Mouse (Mus musculus) heart, adult 10 weeks (tissue): Measurements from ENCODE around the gene Crygf. TPM values are rescaled to one million over a fixed set of nuclear protein-coding genes. Genes with fewer than 3 reads are reported as not detected.

Experiments used
- polyA plus RNA-seq: library from polyadenylated mRNA; stranded (reverse); fragments of 350-450 nt; fragmentation: Illumina TruSeq; extraction: RNeasy Lipid Tissue Mini Kit (QIAGEN cat#74804); gene quantifications from one replicate; pipeline ENCODE4 v1.2.3, GENCODE M21; 2014; ENCODE audit warnings: low read depth, low replicate concordance

Gene Crygf
- polyA plus RNA-seq = not detected

DNA sequence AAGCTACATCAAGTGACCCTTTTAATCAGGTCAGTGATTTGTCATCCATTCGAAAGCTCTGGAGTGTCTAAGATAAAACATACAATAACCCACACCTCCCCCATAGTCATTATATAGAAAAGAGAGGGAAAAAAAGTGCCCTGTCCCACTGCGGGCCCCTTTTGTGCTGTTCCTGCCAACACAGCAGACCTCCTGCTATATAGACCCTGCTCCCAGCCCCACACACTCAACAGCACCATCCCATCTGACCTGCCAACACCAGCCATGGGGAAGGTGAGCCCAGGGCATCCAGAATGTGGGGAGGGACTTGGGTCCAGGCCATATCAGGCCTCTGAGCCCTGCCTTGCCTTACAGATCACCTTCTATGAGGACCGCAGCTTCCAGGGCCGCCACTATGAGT is at the start of gene Crygf:
Gene Crygf (plus strand): TSS at position 227 of the 400 bp plus-strand sequence.

Other genes starting within 250 kb of the Crygf start
- 1.8 TPM for gene Map2, start 248.8 kb downstream of the Crygf start, polyA plus RNA-seq